Mouse (Mus musculus) kidney, postnatal 4 days (tissue): ENCODE measurements around the gene Slc7a15.
"Not testable (repeated sequence)": the region's sequence is repeated elsewhere in the genome, so short reads cannot be mapped to it uniquely, and the experiment has no call there.

Experiments
- DNase-seq, 2 experiments: peaks; one replicate each; pipeline ENCODE4 v3.0.0; 2021; ENCODE audit warnings: mixed read lengths in 2 of 2

Slc7a15 gene

DNA sequence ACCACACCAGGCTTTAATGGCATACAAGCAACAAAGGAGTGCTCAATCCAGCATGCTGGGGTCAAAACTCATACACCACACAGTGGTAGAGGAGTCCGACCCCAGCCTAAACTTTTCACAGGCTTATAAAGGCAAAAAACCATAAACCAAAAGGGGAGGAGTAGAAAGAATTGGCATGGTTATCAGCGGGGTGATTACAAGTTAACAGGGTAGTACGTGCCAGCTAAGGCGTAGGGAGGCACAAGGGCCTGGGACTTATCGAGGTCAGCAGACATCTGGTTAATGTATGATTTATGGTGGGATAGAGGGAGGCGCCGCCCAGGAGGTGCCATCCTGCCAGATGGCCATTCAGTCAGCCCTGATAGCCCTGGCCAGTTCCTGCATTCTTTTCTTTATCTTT is at the start of gene Slc7a15:
Slc7a15 (minus strand) TSS at position 101 of the 400 bp plus-strand sequence.
- DNase-seq, result not testable (repeated sequence)

- DNase-seq, result not testable (repeated sequence)
These were observed 49.3 kb upstream of the Slc7a15 start for GRCm38 (mm10) chr12:8648211-8648610.

DNA sequence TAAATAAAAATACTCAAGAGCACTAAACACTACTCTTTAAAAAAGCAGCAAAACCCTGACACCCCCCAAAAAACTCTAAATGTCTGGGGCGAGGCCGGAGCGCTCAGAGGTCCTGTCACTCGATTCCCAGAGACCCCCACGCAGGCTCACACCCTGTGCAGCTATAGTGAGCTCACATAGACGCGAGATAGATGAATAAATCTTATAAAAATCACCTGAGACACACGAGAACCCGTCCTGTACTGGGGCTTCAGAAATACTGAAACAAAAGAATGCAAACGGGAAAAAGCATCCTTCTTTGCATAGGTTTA is 42.5 kb upstream of the Slc7a15 start:
- no peak for DNase-seq

GRCm38 (mm10) chr12:8640711-8641424 is 42.0 kb upstream of the Slc7a15 start:
- peak; percentile 99 to 100 for DNase-seq

- DNase-seq, result not testable (repeated sequence)
These were observed 41.3 kb upstream of the Slc7a15 start for GRCm38 (mm10) chr12:8640186-8640585.

- peak; percentile 82 to 83 for DNase-seq
These were observed 39.7 kb upstream of the Slc7a15 start for GRCm38 (mm10) chr12:8638411-8639087.

DNA sequence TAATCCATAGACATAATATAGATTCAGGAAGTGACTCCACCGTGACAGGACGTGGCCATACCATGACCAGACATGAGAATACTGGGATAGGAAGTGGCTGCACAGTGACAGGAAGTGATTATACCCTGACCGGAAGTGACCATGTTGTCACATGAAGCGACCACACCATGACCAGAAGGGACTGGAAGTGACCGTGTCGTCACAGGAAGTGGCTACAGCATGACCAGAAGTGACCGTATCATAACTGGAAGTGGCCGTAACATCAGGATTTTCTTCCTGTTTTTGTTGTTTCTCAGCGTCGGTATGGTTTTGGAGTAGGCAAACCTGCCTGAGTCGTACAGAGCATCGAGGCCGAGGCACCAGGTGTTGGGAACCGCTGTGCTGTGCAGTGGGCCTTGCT is 38.1 kb upstream of the Slc7a15 start:
- peak in 1 of 2 experiments; percentile 18 for DNase-seq

DNA sequence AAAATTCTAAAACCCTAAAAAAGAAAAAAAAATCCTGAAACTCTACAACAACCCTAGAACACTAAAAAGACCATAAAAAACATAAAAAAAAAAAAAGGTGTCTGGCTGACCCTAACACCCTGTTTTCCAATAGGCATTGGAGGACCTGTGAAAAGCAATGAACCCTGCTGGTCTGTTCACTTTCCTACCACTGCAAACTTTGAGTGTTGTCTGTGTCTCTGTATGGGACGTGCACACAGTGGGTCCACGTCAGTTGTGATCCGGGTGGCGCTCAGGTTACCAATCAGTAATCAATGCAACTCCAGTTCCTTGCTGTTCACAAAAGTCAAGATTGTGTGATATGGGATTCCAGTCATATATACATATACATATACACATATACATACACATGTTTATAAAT is 36.7 kb upstream of the Slc7a15 start:
- DNase-seq, result no peak

- no peak for DNase-seq
These were observed 35.4 kb upstream of the Slc7a15 start for GRCm38 (mm10) chr12:8634306-8634705.

GRCm38 (mm10) chr12:8632737-8633365 is 34.0 kb upstream of the Slc7a15 start:
- DNase-seq, result no peak

- DNase-seq, result no peak
These were observed 32.8 kb upstream of the Slc7a15 start for GRCm38 (mm10) chr12:8631691-8632090.

GRCm38 (mm10) chr12:8629537-8629936 is 30.7 kb upstream of the Slc7a15 start:
- DNase-seq, result no peak

DNA sequence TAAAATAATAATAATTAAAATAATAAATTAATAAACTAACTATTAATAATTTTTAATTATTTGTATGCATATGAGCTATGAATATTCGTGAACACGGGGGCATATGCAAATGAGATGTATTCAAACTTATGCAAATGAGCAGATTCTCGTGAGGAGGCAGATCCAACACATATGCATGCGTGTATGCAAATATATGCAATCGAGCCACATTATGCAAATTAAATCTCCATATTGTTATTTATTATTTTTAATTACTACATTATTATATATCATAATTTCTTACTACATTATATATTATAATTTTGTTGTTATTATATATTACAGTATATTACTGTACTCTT is 21.8 kb upstream of the Slc7a15 start:
- no peak for DNase-seq

GRCm38 (mm10) chr12:8619827-8620677 is 21.2 kb upstream of the Slc7a15 start:
- DNase-seq, result no peak

- no peak for DNase-seq
These were observed 19.4 kb upstream of the Slc7a15 start for GRCm38 (mm10) chr12:8618271-8618670.

DNA sequence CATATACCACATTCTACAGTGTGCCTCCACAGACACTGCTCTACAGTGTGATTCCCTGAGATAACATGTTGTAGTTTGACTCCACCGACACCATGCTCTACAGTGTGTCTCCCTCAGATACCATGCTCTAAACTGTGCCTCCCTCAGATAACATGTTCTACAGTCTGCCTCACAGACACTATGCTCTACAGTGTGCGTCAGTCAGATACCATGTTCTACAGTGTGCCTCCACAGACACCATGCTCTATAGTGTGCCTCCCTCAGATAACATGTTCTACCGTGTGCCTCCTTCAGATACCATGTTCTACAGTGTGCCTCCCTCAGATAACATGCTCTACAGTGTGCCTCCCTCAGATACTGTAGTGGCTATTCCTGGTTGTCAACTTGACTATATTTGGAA is 10.2 kb upstream of the Slc7a15 start:
- DNase-seq, result no peak

GRCm38 (mm10) chr12:8595611-8596010 is 3.3 kb downstream of the Slc7a15 start:
- no peak for DNase-seq

GRCm38 (mm10) chr12:8591326-8591725 is 7.5 kb downstream of the Slc7a15 start:
- not testable (repeated sequence) for DNase-seq

- DNase-seq, result no peak
These were observed 25.5 kb downstream of the Slc7a15 start for GRCm38 (mm10) chr12:8573405-8573804.

GRCm38 (mm10) chr12:8571903-8572341 is 26.9 kb downstream of the Slc7a15 start:
- DNase-seq, result peak; percentile 34 to 52

- DNase-seq, result not testable (repeated sequence)
These were observed 27.5 kb downstream of the Slc7a15 start for GRCm38 (mm10) chr12:8571287-8571902.

GRCm38 (mm10) chr12:8562213-8562612 is 36.7 kb downstream of the Slc7a15 start:
- not testable (repeated sequence) for DNase-seq

- not testable (repeated sequence) for DNase-seq
These were observed 39.0 kb downstream of the Slc7a15 start for GRCm38 (mm10) chr12:8559876-8560275.
